Mouse (Mus musculus): Measurements from ENCODE around the gene Rundc3a.
A peak's percentile ranks its signal among the peaks of the same experiment; 100 is the strongest.
"Not testable (repeated sequence)": the region's sequence is repeated elsewhere in the genome, so short reads cannot be mapped to it uniquely, and the experiment has no call there.

Rundc3a gene

GRCm38 (mm10) chr11:102408888-102409794 is 15.9 kb downstream of the Rundc3a start:
- no peak for DNase-seq (ENCODE audit: low spot score in 2 of 2)

DNA sequence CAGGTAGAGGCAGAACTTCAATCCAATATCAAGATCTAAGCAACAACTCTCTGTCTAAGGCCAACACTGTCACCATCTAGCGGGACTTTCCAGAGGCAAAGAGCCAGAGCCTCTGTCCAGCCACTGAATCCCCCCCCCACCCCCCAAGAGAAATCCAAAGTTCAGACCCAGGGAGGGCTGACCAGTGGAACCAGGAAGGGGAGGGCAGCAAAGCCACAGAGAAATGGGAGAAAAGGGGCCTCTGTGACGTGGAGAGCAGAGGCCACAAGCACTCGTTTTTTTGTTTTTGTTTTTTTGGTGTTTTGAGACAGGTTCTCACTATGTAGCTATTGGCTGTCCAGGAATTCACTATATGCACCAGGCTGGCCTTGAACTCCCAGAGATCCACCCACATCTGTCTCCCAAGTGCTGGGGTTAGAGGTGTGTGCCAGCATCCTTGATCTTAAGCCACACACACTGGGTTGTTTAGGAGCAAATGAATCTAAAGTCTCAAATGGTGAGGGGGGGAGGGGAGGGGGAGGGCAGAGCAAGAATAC is 16.7 kb downstream of the Rundc3a start:
- DNase-seq (ENCODE audit: low spot score in 2 of 2), result no peak

GRCm38 (mm10) chr11:102410345-102410744 is 17.1 kb downstream of the Rundc3a start:
- not testable (repeated sequence) for DNase-seq (ENCODE audit: low spot score in 2 of 2)

DNA sequence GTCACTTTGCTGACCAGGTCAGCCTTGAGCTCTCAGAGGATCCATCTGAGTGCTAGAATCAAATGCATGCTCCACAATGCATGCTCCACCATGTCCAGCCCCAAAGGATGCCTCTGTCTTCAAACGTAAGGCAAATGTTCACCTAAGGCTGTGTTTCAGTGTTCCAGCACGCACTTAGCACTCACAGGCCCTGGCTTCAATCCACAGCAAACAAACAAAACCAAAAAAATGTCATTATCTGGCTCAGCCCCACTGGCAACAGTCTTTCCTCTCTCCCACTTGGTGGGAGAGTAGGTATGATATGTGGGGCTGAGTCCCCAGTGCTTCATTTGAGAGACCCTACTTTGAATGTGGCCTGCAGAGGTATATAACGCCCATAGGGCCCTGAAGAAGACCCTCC is 17.9 kb downstream of the Rundc3a start:
- DNase-seq (ENCODE audit: low spot score in 2 of 2), result no peak

DNA sequence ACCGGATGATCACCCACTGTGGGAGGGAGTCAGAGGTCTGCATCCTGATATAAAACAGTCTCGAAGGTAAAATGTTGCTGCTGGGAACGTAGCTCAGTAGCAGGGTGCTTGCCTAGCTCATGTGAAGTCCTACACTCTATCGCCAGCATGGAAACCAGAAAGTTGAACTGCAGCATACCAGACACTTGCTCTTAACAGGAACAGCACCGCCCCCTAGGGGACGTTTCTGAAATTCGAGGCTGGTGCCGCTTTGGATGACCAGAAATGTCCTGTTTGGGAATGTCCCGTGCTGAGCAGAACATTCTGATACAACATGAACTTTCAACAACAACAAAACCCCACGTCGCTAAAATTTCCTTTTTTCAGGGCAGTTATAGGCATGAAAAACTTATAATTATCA is 18.5 kb downstream of the Rundc3a start:
- DNase-seq (ENCODE audit: low spot score in 2 of 2), result peak; percentile 80 to 90

DNA sequence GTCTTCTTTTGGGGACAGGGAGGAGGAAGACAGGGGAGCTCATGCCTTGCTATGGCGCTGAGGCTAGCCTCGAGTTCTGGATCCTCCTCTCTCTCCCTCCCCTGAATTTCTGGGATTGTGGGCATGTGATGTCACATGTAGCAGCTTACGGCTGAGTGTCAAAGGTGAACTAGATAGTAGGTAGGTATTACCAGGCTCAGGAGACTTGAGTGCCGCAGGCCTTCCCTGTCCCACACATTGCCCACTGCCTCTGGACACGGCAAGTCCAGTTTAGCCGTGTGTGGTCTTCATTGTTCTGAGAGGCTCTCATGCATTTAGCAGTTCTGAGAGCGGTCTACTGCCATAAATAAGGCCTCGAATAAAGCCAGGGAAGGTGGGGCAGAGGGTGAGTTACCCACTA is 19.9 kb downstream of the Rundc3a start:
- peak in 1 of 2 experiments; percentile 3 for DNase-seq (ENCODE audit: low spot score in 2 of 2)

GRCm38 (mm10) chr11:102415034-102415802 is 22.0 kb downstream of the Rundc3a start:
- DNase-seq (ENCODE audit: low spot score in 2 of 2), result no peak

- DNase-seq (ENCODE audit: low spot score in 2 of 2), result peak in 1 of 2 experiments; percentile 4
Measured at GRCm38 (mm10) chr11:102417160-102417559, 24.0 kb downstream of the Rundc3a start.

DNA sequence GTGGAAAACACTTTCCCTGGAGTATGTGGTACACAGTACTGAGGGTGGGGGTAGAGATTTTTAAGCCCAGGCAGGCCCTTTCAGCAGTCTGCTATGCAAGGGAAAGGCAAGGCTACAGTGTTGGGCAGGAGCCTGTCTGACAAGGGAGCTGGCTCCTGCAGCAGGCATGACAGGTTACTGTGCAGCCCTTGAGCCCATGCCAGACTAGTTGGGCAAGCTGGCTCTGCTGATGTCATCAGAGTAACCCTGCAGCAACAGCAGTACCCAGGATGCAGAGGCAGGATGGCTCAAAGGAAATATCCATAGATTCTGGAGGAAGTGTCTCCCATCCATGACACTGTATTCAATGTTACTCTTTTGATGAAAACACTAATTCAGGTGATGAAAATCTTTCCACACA is 25.7 kb downstream of the Rundc3a start:
- DNase-seq (ENCODE audit: low spot score in 2 of 2), result no peak

DNA sequence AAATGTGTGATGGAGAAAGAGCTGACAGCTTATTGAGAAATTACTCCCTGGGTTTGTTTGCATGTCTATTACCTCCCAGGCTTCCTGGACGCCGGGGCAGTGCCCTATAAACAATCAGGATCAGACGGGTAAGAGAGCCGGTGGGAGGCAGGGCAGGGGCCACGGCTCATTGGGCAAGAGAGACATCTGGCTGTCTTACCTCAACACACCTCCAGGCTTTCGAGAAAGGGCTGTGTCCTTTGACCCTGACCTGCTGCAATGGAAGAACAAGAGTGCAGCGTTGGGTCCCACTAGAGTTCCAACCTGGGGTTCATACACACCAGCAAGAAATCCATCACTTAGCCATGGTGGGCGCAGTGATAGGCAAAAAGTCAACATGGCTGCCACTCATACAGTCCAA is 28.4 kb downstream of the Rundc3a start:
- DNase-seq (ENCODE audit: low spot score in 2 of 2), result no peak

DNA sequence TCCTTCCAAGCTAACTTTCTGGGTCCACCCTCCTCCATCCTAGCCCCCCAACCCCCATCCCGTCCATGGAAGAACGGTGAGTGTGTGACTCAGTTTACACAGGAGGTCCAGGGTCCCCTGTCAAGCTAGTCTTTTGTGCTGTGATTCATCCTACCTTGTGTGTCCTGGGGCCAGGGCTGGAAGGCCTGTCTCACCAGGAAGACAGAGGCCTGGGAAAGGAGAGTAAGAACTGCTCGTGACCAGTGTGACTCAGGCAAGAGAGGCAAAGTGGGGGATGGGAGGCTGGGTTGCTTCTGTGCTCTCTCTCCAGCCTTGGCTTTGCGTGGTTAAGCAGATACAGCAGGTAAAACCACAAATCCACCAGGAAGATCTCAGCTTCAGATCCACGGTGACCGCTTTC is 31.5 kb downstream of the Rundc3a start:
- peak in 1 of 2 experiments; percentile 4 for DNase-seq (ENCODE audit: low spot score in 2 of 2)

GRCm38 (mm10) chr11:102425555-102426316 is 32.5 kb downstream of the Rundc3a start:
- DNase-seq (ENCODE audit: low spot score in 2 of 2), result no peak

GRCm38 (mm10) chr11:102428981-102429540 is 35.9 kb downstream of the Rundc3a start:
- no peak for DNase-seq (ENCODE audit: low spot score in 2 of 2)

DNA sequence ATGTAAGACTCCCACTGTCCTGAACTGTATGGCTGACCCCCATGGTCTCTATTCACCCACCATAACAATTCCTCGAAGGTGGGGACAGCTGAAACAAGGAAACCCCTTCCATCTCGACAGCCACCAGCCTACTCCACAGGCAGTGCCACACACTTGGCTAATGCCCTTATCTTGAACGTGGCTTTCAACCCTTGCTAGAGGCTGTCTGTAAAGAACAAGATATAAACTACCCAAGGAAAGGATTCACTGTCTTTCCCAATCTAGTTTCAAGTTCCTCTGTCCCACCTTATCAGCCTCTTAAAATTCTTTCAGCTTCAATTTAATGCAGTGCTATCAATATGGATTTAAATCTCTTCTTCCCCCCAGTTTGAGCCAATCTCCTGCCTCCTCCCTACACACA is 36.3 kb downstream of the Rundc3a start:
- DNase-seq (ENCODE audit: low spot score in 2 of 2), result no peak

- DNase-seq (ENCODE audit: low spot score in 2 of 2), result peak; percentile 59 to 67
Measured at GRCm38 (mm10) chr11:102430121-102431017, 37.2 kb downstream of the Rundc3a start, which contains the start of gene Grn. Gene Grn, plus strand, starts transcription at chr11:102430315.

GRCm38 (mm10) chr11:102431018-102431645 is 37.9 kb downstream of the Rundc3a start:
- DNase-seq (ENCODE audit: low spot score in 2 of 2), result peak; percentile 64 to 79

DNA sequence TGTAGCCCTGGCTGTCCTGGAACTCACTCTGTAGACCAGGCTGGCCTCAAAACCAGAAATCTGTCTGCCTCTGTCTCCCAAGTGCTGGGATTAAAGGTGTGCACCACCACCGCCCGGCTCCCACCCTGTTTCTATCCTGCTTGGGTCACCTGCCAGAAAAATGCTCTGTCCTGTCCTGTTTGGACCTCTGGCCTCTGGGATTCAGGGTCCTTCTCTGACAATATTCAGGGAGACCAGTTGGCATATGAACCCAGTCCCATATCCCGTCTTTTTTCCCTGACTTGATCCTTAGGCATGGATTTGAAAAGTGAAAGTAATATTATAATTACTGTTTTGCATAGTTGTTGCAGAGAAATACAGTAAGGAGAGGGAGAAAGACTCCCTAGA is 38.5 kb downstream of the Rundc3a start:
- DNase-seq (ENCODE audit: low spot score in 2 of 2), result no peak

GRCm38 (mm10) chr11:102432115-102432843 is 39.1 kb downstream of the Rundc3a start:
- peak in 1 of 2 experiments; percentile 55 for DNase-seq (ENCODE audit: low spot score in 2 of 2)

DNA sequence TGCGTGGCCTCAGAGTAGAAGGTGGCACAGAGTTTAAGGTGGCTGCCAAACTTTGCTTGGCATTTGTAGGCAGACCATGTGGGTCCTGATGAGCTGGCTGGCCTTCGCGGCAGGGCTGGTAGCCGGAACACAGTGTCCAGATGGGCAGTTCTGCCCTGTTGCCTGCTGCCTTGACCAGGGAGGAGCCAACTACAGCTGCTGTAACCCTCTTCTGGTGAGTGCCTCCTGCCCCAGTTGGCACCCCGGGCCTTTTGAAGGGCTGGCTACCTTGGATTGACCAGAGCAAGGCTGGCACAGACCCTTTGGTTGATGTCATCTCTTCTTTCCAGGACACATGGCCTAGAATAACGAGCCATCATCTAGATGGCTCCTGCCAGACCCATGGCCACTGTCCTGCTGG is 39.7 kb downstream of the Rundc3a start:
- no peak for DNase-seq (ENCODE audit: low spot score in 2 of 2)
